Mouse (Mus musculus) liver, adult 2 months (tissue): Measurements from ENCODE around the gene Cdh16. TPM values are rescaled to one million over a fixed set of nuclear protein-coding genes. Genes with fewer than 3 reads are reported as not detected.

Experiments used
- DNase-seq: peaks from one replicate; pipeline ENCODE4 v3.0.0-alpha.2; 2011; ENCODE audit warnings: low read depth, low spot score; ENCODE audit errors: extremely low read depth
- H3K27ac ChIP-seq: fragments of 200-500 bp; replicated peaks from 2 replicates; pipeline ENCODE4 v1.5.1; 2012; ENCODE audit warnings: low read depth, mild to moderate bottlenecking, control low read depth, inconsistent platforms, low read length; ENCODE audit not compliant: insufficient read depth
- H3K27me3 ChIP-seq: fragments of 200-500 bp; 2 replicates; pipeline ENCODE4 v1.6.1; 2012; ENCODE audit warnings: mild to moderate bottlenecking, moderate library complexity, low read length, inconsistent platforms; ENCODE audit not compliant: control insufficient read depth, insufficient read depth
- H3K36me3 ChIP-seq: fragments of 200-500 bp; 2 replicates; pipeline ENCODE4 v1.6.1; 2012; ENCODE audit warnings: low read length, inconsistent platforms; ENCODE audit not compliant: control insufficient read depth, insufficient read depth
- H3K4me1 ChIP-seq: fragments of 200-500 bp; 2 replicates; pipeline ENCODE4 v1.6.1; 2011; ENCODE audit warnings: low read length; ENCODE audit not compliant: control insufficient read depth, insufficient read depth
- H3K4me3 ChIP-seq: fragments of 200-500 bp; 2 replicates; pipeline ENCODE4 v1.5.1; 2011; ENCODE audit warnings: low read depth, mild to moderate bottlenecking, control low read depth, low read length, moderate library complexity; ENCODE audit not compliant: insufficient read depth
- H3K79me2 ChIP-seq: fragments of 200-500 bp; 2 replicates; pipeline ENCODE4 v1.6.1; 2012; ENCODE audit warnings: inconsistent platforms, mild to moderate bottlenecking, low read length, moderate library complexity; ENCODE audit not compliant: control insufficient read depth, insufficient read depth
- H3K9ac ChIP-seq: fragments of 200-500 bp; 2 replicates; pipeline ENCODE4 v1.6.1; 2012; ENCODE audit warnings: low read depth, mild to moderate bottlenecking, control low read depth, inconsistent platforms, low read length
- CTCF ChIP-seq: fragments of 200-500 bp; IDR thresholded peaks from 2 replicates; pipeline ENCODE4 v1.5.1; 2011; ENCODE audit warnings: low read depth, low read length, control low read depth
- POLR2A ChIP-seq: fragments of 200-500 bp; IDR thresholded peaks from 2 replicates; pipeline ENCODE4 v1.6.1; 2011; ENCODE audit warnings: low read length, control low read depth; ENCODE audit not compliant: insufficient read depth; ENCODE audit errors: extremely low read depth
- WGBS: fragments of 180-500 bp; shearing (Covaris S2); methylation state at CpG from one replicate; pipeline ENCODE4 v1.1.7; 2018; 5-methylcytosine and 5-hydroxymethylcytosine counted together
- polyA plus RNA-seq: library from polyadenylated mRNA; depleted of rRNA; stranded (reverse); fragments of >200 nt; gene quantifications from 2 replicates; pipeline ENCODE4 v1.2.3, GENCODE M21; 2012
- total RNA-seq: library from RNA; depleted of rRNA; stranded (reverse); fragments of >200 nt; gene quantifications from 2 replicates; pipeline ENCODE4 v1.2.3, GENCODE M21; 2014

Cdh16 gene
- total and polyA plus RNA-seq, 2 experiments: not detected

DNA sequence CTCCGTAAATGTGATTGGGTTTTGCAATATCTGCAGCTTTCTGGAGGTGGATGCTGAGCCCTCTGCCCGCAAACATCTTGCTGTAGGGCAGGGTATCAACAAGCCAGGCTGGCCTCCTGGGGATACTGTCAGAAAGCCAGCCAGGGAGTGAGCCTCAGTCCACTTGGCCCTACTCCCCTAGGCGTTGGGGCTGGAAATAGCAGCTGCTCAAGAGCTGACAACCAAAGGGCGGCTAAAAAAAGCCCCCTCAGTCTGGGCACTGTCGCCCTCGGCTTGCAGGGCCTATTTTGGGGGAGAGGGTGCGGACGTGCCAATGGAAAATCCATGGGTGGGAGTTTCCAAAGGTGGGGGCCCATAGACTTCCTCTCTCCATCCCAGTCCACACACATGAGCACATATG, 15.0 kb downstream of the Cdh16 start:
- no peak for DNase-seq
- 83% methylated on average over 8 of the region's 8 CpGs for WGBS
- no peaks in the 10 kb centered on the region for H3K4me1 ChIP-seq

DNA sequence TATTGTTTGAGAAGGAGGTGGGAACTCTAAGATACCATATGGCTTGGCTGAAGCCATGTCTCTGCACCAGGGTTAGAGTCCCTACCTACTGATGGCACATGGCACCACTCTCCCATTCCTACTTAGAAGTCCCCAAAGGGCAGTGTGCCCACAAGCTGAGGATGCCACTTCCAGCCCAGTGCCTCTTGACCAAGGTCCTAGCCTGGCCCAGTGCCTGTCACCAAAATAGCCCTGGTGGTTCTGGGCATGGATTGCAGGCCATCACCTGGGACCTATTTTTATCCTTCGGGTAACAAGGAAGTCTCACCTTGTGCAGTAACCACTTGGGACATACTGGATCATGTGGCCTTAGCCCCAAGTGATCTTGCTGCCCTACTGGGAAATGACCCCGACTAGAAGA, 16.3 kb downstream of the Cdh16 start:
- Histone ChIP-seq H3K27me3 (no peaks in the 10 kb centered on the region), H3K36me3 (no peaks in the 10 kb centered on the region), H3K9ac (no peak overlapping the region), H3K79me2 (no peaks in the 10 kb centered on the region), H3K4me3 (no peak overlapping the region), H3K27ac (no peak overlapping the region), H3K4me1 (no peaks in the 10 kb centered on the region)
- TF ChIP-seq POLR2A: no peak
- TF ChIP-seq CTCF: no peak
- no peak for DNase-seq
- 74% methylated on average over 2 of the region's 2 CpGs for WGBS

More for the DNA sequence above, 15.0 kb downstream of the Cdh16 start:
- Histone ChIP-seq H3K4me3 (no peak overlapping the region), H3K36me3 (no peaks in the 10 kb centered on the region), H3K79me2 (no peaks in the 10 kb centered on the region), H3K9ac (no peak overlapping the region), H3K27ac (no peak overlapping the region), H3K27me3 (no peaks in the 10 kb centered on the region)
- TF ChIP-seq CTCF: no peak
- TF ChIP-seq POLR2A: no peak

DNA sequence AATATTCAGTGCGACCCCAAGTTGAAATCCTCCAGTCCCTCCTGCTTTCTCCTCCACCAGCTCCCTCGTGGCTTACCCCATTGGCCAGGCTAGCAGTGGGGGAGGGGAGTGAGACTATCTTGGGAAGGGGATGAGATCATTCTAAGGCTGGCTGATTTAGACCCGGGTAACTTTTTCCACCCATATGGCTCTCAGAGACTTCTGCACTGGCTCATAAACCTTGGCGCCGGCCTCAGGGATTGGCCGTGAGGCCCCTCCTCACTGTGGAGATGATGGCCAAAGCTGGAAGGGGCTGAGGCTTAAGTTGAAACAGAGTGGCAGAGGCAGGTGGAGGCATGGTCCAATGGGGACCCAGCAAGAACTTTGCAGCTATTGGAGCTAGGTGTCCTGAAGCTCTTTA, 17.9 kb downstream of the Cdh16 start:
- Histone ChIP-seq H3K9ac (no peak overlapping the region), H3K36me3 (no peaks in the 10 kb centered on the region), H3K79me2 (no peaks in the 10 kb centered on the region), H3K27ac (no peak overlapping the region), H3K4me3 (no peak overlapping the region), H3K4me1 (peaks cover 6% of the 10 kb centered on the region), H3K27me3 (no peaks in the 10 kb centered on the region)
- TF ChIP-seq POLR2A: no peak
- TF ChIP-seq CTCF: no peak
- no peak for DNase-seq
- 61% methylated on average over 6 of the region's 6 CpGs for WGBS

DNA sequence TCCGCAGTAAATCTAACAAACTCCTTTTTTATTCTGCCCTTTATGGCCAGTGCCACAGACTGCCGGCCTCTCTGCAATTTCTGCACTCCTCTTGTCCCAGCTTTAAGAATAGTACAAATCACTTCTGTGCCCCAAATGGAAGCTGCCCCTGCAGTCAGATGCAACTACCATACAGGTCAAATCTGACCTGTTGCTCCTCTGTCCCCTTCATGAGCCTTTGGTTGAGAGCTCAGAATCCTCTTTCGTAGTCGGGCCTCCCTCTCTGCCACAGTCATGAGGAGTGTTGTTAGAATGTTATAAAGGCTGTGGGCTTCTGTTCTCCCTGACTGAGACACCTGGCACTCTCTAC, 21.0 kb downstream of the Cdh16 start:
- WGBS: 83% methylated on average over 4 of the region's 4 CpGs
- TF ChIP-seq POLR2A (no peak), CTCF (no peak)
- peaks cover 10% of the 10 kb centered on the region for H3K4me1 ChIP-seq
- DNase-seq: no peak
- no peaks in the 10 kb centered on the region for H3K36me3 ChIP-seq
- no peak overlapping the region for H3K4me3 ChIP-seq
- H3K79me2 ChIP-seq: no peaks in the 10 kb centered on the region
- no peaks in the 10 kb centered on the region for H3K27me3 ChIP-seq
- no peak overlapping the region for H3K9ac ChIP-seq
- H3K27ac ChIP-seq: no peak overlapping the region

DNA sequence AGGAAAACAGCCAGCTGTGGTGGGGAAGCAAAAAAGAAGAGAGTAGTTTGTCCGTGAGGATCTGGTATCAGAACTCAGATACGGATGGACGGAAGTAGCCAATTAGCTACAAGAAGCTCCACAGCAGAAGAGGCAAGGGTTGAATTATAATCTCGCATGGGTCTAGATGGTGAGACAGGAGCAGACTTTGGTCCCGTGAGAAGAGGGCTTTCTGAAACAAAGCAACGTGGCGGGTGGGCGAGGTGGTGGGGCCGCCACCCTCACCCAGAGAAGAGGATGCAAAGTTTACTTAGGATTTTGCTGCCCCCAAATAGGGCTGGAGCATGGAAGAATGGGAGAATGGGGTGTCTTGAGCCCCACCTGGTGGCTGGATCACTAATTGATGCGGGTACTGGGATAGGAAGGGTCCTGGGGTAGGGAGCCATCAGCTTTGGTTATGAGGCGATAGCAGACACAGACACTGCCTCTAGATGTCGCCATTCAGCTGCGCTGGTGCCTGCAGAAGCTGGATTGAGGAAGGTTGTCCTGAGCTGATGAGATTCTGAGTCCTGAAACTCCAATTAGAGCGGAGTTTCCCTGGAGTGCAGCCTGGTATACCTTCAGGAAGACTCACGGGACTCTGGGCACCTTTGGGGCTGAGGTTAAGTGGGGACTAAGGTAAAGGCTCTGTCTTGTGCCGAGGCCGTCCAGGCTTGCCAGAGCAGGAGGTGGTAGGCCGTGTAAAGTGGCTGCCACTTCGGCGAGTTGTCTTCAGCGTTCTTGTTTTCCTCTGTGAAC, 21.5 kb downstream of the Cdh16 start:
- no peaks in the 10 kb centered on the region for H3K79me2 ChIP-seq
- no peaks in the 10 kb centered on the region for H3K27me3 ChIP-seq
- TF ChIP-seq CTCF (peak; percentile 99), POLR2A (no peak)
- 31% methylated on average over 21 of the region's 21 CpGs for whole genome bisulfite sequencing
- H3K9ac ChIP-seq: 0 out of 2 replicates have a peak overlapping the region, but pooled peaks have one; percentile 12
- H3K4me3 ChIP-seq: peak overlapping the region; percentile 7; the same call in 1 of the 2 replicates
- DNase-seq: peak; percentile 73
- peaks cover 13% of the 10 kb centered on the region for H3K4me1 ChIP-seq
- H3K36me3 ChIP-seq: no peaks in the 10 kb centered on the region
- H3K27ac ChIP-seq: no peak overlapping the region

DNA sequence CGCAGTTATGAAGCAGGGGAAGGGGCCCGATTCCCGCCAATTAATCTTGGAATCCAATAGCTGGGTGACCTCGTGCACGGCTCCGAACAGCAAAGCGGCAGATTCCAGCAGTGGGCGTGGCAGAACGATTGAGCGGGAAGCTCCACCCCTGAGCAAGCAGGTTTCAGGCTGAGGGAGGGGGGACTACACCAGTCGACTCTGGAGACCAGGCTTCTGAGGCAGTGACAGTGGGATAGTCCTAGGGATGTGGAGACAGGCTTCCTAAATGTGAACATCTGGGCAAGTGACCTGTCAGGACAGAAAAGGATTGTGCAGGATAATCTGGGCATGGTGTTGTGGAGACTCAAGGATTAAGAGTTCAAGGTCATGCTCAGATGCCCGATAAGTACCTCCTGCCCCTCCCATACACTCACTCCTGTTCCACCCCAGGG, 22.2 kb downstream of the Cdh16 start:
- DNase-seq: peak; percentile 64
- H3K4me1 ChIP-seq: peaks cover 17% of the 10 kb centered on the region
- H3K36me3 ChIP-seq: peaks cover 2% of the 10 kb centered on the region; the same call in 1 of the 2 replicates
- no peaks in the 10 kb centered on the region for H3K27me3 ChIP-seq
- H3K27ac ChIP-seq: peak overlapping the region; percentile 9; the same call in 1 of the 2 replicates
- WGBS: under 1% methylated on average over 12 of the region's 12 CpGs
- no peaks in the 10 kb centered on the region for H3K79me2 ChIP-seq
- no peak overlapping the region for H3K4me3 ChIP-seq
- H3K9ac ChIP-seq: no peak overlapping the region
- TF ChIP-seq POLR2A: no peak
- no peak for TF ChIP-seq CTCF
